Mouse (Mus musculus) heart, postnatal 0 days (tissue): ENCODE measurements at regions not wholly inside any gene's neighbourhood (a gene's known extent, or its start where the extent isn't known, plus 50 kb on each side); places are given as distances from the start of the nearest gene placed in this dataset.

Source experiments
- ATAC-seq: fragments of 200-750 bp; cut with Nextera tagmentation; 2 replicates; pipeline ENCODE4 v1.8.0; 2017; ENCODE audit warnings: low read depth, moderate number of reproducible peaks, moderate library complexity; ENCODE audit not compliant: insufficient read depth
- DNase-seq: peaks from one replicate; pipeline ENCODE4 v3.0.0-alpha.2; 2016; ENCODE audit warnings: low spot score
- H3K27ac ChIP-seq: fragments of 300-500 bp; sonication (generic); 2 replicates; pipeline ENCODE4 v1.5.1; 2014; ENCODE audit warnings: low read depth, mild to moderate bottlenecking
- H3K27me3 ChIP-seq: fragments of 300-500 bp; sonication (generic); 2 replicates; pipeline ENCODE4 v1.6.1; 2014; ENCODE audit warnings: low read length, mixed read lengths; ENCODE audit not compliant: control insufficient read depth, insufficient read depth
- H3K36me3 ChIP-seq: fragments of 300-500 bp; sonication (generic); replicated peaks from 2 replicates; pipeline ENCODE4 v1.6.1; 2014; ENCODE audit warnings: low read length, mixed read lengths; ENCODE audit not compliant: control insufficient read depth, insufficient read depth
- H3K4me1 ChIP-seq: fragments of 300-500 bp; sonication (generic); 2 replicates; pipeline ENCODE4 v1.6.1; 2014; ENCODE audit warnings: antibody characterized with exemption; ENCODE audit not compliant: control insufficient read depth, insufficient read depth
- H3K4me2 ChIP-seq: fragments of 300-500 bp; sonication (generic); 2 replicates; pipeline ENCODE4 v1.6.1; 2014; ENCODE audit warnings: low read depth, mild to moderate bottlenecking, low read length, moderate library complexity
- H3K4me3 ChIP-seq: fragments of 300-500 bp; sonication (generic); 2 replicates; pipeline ENCODE4 v1.5.1; 2014; ENCODE audit warnings: low read depth, low read length
- H3K9ac ChIP-seq: fragments of 300-500 bp; sonication (generic); replicated peaks from 2 replicates; pipeline ENCODE4 v1.6.1; 2014; ENCODE audit warnings: low read depth, low read length, mixed read lengths
- H3K9me3 ChIP-seq: fragments of 300-500 bp; sonication (generic); replicated peaks from 2 replicates; pipeline ENCODE4 v1.6.1; 2016; ENCODE audit warnings: low read length; ENCODE audit not compliant: control insufficient read depth
- CTCF ChIP-seq: IDR thresholded peaks from 2 replicates; pipeline ENCODE4 v1.5.1; 2016; ENCODE audit warnings: antibody characterized with exemption, control low read depth, low read depth
- EP300 ChIP-seq: IDR thresholded peaks from 2 replicates; pipeline ENCODE4 v1.6.1; 2016; ENCODE audit warnings: antibody characterized with exemption, low read depth
- WGBS: fragments of 180-500 bp; shearing (Covaris S2); extraction: QIAGEN DNeasy Blood & Tissue Kit; methylation state at CpG from one replicate; pipeline ENCODE4 v1.1.7; 2014; 5-methylcytosine and 5-hydroxymethylcytosine counted together

- no peak for TF ChIP-seq CTCF
- no peak for TF ChIP-seq EP300
- no peaks in the 10 kb centered on the region for H3K27me3 ChIP-seq
- no peaks in the 10 kb centered on the region for H3K4me1 ChIP-seq
- ATAC-seq = no peak
- DNase-seq = peak; percentile 52
- WGBS = 41% methylated on average over 4 of the region's 4 CpGs
- 0 out of 2 replicates have a peak, but pooled peaks cover 4% of the 10 kb centered on the region for H3K9me3 ChIP-seq
- no peaks in the 10 kb centered on the region for H3K36me3 ChIP-seq
- H3K9ac ChIP-seq = no peak overlapping the region
- no peak overlapping the region for H3K27ac ChIP-seq
- no peak overlapping the region for H3K4me2 ChIP-seq
- no peak overlapping the region for H3K4me3 ChIP-seq
Measured at GRCm38 (mm10) chr12:54482020-54482419, 174.4 kb downstream of the Sptssa start.

- no peak for TF ChIP-seq EP300
- TF ChIP-seq CTCF = no peak
- Histone ChIP-seq H3K9me3 (0 out of 2 replicates have a peak, but pooled peaks cover 5% of the 10 kb centered on the region), H3K9ac (no peak overlapping the region), H3K27ac (no peak overlapping the region), H3K4me1 (no peaks in the 10 kb centered on the region), H3K4me2 (no peak overlapping the region), H3K4me3 (no peak overlapping the region), H3K27me3 (no peaks in the 10 kb centered on the region), H3K36me3 (no peaks in the 10 kb centered on the region)
- ATAC-seq (no peak), DNase-seq (no peak)
- 66% methylated on average over 1 of the region's 1 CpGs for WGBS
Measured at GRCm38 (mm10) chr12:54479841-54480240, 176.5 kb downstream of the Sptssa start.

GRCm38 (mm10) chr12:54472881-54473280 lies 183.5 kb downstream of the Sptssa start:
- no peak for ATAC-seq

GRCm38 (mm10) chr12:54472407-54472806 lies 184.0 kb downstream of the Sptssa start:
- TF ChIP-seq EP300 (no peak), CTCF (no peak)
- WGBS = 45% methylated on average over 3 of the region's 3 CpGs

More at GRCm38 (mm10) chr12:54472881-54473280, 183.5 kb downstream of the Sptssa start:
- Histone ChIP-seq H3K9me3 (0 out of 2 replicates have a peak, but pooled peaks cover 5% of the 10 kb centered on the region), H3K9ac (no peak overlapping the region), H3K4me3 (no peak overlapping the region), H3K27me3 (no peaks in the 10 kb centered on the region), H3K4me2 (no peak overlapping the region), H3K36me3 (no peaks in the 10 kb centered on the region), H3K27ac (no peak overlapping the region), H3K4me1 (no peaks in the 10 kb centered on the region)
- no peak for DNase-seq
- 84% methylated on average over 5 of the region's 5 CpGs for WGBS
- TF ChIP-seq EP300 (no peak), CTCF (no peak)

GRCm38 (mm10) chr12:54467635-54468034 lies 188.7 kb downstream of the Sptssa start:
- Histone ChIP-seq H3K27me3 (no peaks in the 10 kb centered on the region), H3K9me3 (no peaks in the 10 kb centered on the region), H3K9ac (no peak overlapping the region), H3K27ac (no peak overlapping the region), H3K4me1 (no peaks in the 10 kb centered on the region), H3K36me3 (no peaks in the 10 kb centered on the region), H3K4me2 (no peak overlapping the region), H3K4me3 (no peak overlapping the region)
- no peak for ATAC-seq
- TF ChIP-seq CTCF (no peak), EP300 (no peak)
- WGBS = 65% methylated on average over 2 of the region's 2 CpGs
- DNase-seq = no peak

More at GRCm38 (mm10) chr12:54472407-54472806, 184.0 kb downstream of the Sptssa start:
- DNase-seq = no peak
- Histone ChIP-seq H3K27me3 (no peaks in the 10 kb centered on the region), H3K9me3 (0 out of 2 replicates have a peak, but pooled peaks cover 5% of the 10 kb centered on the region), H3K27ac (no peak overlapping the region), H3K4me2 (no peak overlapping the region), H3K4me3 (no peak overlapping the region), H3K36me3 (no peaks in the 10 kb centered on the region), H3K4me1 (no peaks in the 10 kb centered on the region), H3K9ac (no peak overlapping the region)
- no peak for ATAC-seq

GRCm38 (mm10) chr12:54463806-54464205 lies 192.6 kb downstream of the Sptssa start:
- Histone ChIP-seq H3K4me1 (no peaks in the 10 kb centered on the region), H3K27me3 (no peaks in the 10 kb centered on the region), H3K4me3 (no peak overlapping the region), H3K9ac (no peak overlapping the region), H3K9me3 (no peaks in the 10 kb centered on the region), H3K4me2 (no peak overlapping the region), H3K36me3 (no peaks in the 10 kb centered on the region), H3K27ac (no peak overlapping the region)
- WGBS = 69% methylated on average over 7 of the region's 7 CpGs
- ATAC-seq (no peak), DNase-seq (no peak)
- TF ChIP-seq CTCF (no peak), EP300 (no peak)
